Mouse (Mus musculus): Measurements from ENCODE around the gene Gfra1. TPM values are rescaled to one million over a fixed set of nuclear protein-coding genes. Genes with fewer than 3 reads are reported as not detected.

The Gfra1 gene
- polyA plus RNA-seq, 1 experiment from 2014 or later = not detected

DNA sequence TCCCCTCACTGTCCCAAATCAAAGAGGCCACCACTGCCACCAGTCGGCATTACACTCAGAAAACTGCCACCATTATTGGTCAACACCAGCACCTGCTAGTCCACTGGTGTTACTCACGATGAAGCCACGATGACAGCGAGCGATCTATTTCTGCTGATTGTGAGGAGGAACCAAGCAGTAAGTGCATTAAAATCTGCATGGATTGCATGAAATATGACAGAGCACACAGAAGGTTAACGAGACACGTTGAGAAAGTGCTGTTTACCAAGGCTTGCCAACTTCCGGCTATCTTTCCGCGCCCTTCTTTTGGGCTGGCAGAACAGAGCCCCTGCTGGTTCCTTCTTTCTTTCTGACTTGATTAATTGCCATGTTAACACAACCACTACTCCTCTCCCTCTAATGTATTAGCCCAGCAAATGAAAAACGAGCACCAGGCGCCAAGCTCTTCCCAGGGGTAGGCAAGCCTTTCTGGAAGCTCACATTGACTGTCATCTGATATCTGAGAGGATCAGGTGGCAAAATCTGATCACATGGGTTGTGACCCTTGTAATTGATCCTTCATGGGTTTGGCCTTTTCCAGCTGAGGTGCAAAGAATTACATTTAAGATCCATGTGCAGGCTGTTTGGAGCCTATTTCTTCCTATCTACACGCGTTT lies 146.0 kb downstream of the Gfra1 start:
- H3K4me3 ChIP-seq (ENCODE audit: inconsistent target) = no peak overlapping the region
- H3K36me3 ChIP-seq (ENCODE audit: inconsistent target) = no peaks in the 10 kb centered on the region
- no peaks in the 10 kb centered on the region for H3K79me2 ChIP-seq (ENCODE audit: inconsistent target)
- WGBS (ENCODE audit: missing documents) = 53% methylated on average over 14 of the region's 14 CpGs
- H3K27ac ChIP-seq = no peak overlapping the region

DNA sequence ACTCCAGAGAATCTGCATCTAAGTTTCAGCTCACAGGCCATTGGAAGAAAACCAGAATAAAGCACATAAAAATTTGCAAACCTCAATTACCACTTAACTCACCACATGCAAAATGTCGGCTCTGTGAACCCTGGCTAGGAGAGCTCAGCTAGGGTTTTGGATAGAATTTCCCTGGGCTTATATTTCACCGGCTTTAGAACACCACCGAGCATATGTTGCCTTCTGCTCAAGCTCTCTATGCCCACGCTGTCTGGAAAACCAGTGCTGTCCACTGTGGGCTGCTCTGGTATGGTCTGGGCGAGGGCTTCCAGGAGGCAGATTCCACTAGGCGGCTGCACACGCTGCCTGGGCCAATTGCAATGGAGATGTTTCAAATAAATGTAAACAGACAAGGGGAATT lies 154.6 kb downstream of the Gfra1 start:
- Histone ChIP-seq H3K79me2 (ENCODE audit: inconsistent target) (no peaks in the 10 kb centered on the region), H3K4me3 (ENCODE audit: inconsistent target) (no peak overlapping the region), H3K27ac (no peak overlapping the region), H3K36me3 (ENCODE audit: inconsistent target) (no peaks in the 10 kb centered on the region)
- 89% methylated on average over 7 of the region's 7 CpGs for WGBS (ENCODE audit: missing documents)

- Histone ChIP-seq H3K27ac (no peak overlapping the region), H3K4me3 (ENCODE audit: inconsistent target) (no peak overlapping the region), H3K79me2 (ENCODE audit: inconsistent target) (no peaks in the 10 kb centered on the region), H3K36me3 (ENCODE audit: inconsistent target) (no peaks in the 10 kb centered on the region)
- WGBS (ENCODE audit: missing documents) = 97% methylated on average over 2 of the region's 2 CpGs
These were observed 157.8 kb downstream of the Gfra1 start for GRCm38 (mm10) chr19:58297926-58298325.

- Histone ChIP-seq H3K4me3 (ENCODE audit: inconsistent target) (no peak overlapping the region), H3K36me3 (ENCODE audit: inconsistent target) (no peaks in the 10 kb centered on the region), H3K79me2 (ENCODE audit: inconsistent target) (no peaks in the 10 kb centered on the region), H3K27ac (no peak overlapping the region)
- 7% methylated on average over 7 of the region's 7 CpGs for WGBS (ENCODE audit: missing documents)
These were observed 158.9 kb downstream of the Gfra1 start for GRCm38 (mm10) chr19:58296842-58297190.

GRCm38 (mm10) chr19:58295986-58296841 lies 159.5 kb downstream of the Gfra1 start:
- Histone ChIP-seq H3K79me2 (ENCODE audit: inconsistent target) (no peaks in the 10 kb centered on the region), H3K36me3 (ENCODE audit: inconsistent target) (no peaks in the 10 kb centered on the region), H3K27ac (no peak overlapping the region), H3K4me3 (ENCODE audit: inconsistent target) (no peak overlapping the region)
- WGBS (ENCODE audit: missing documents) = 79% methylated on average over 14 of the region's 14 CpGs

DNA sequence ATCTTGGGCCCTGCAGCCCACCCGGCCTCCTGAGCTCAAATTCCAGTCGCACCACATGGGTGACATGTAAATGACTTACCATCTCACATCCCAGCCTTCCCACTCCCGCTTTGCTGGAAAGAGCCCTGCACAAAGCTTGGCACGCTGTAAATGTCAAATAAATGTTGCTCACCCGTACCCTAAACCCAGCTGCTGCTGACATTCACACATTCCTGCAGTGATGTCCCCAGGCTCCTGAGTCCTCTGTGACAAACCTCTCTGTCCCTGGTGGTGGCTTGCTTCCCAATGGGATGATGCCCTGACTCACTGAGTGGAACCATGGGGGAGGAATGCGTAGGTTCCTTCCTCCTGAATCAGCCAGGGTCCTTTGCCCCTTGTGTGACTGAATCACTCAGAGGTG lies 167.6 kb downstream of the Gfra1 start:
- no peak overlapping the region for H3K4me3 ChIP-seq (ENCODE audit: inconsistent target)
- 96% methylated on average over 6 of the region's 6 CpGs for WGBS (ENCODE audit: missing documents)
- no peak overlapping the region for H3K27ac ChIP-seq
- no peaks in the 10 kb centered on the region for H3K36me3 ChIP-seq (ENCODE audit: inconsistent target)
- no peaks in the 10 kb centered on the region for H3K79me2 ChIP-seq (ENCODE audit: inconsistent target)

- WGBS (ENCODE audit: missing documents) = 71% methylated on average over 9 of the region's 9 CpGs
- Histone ChIP-seq H3K79me2 (ENCODE audit: inconsistent target) (no peaks in the 10 kb centered on the region), H3K4me3 (ENCODE audit: inconsistent target) (no peak overlapping the region), H3K36me3 (ENCODE audit: inconsistent target) (no peaks in the 10 kb centered on the region), H3K27ac (no peak overlapping the region)
These were observed 180.4 kb downstream of the Gfra1 start for GRCm38 (mm10) chr19:58275281-58275680.

GRCm38 (mm10) chr19:58271815-58272214 lies 183.9 kb downstream of the Gfra1 start:
- H3K79me2 ChIP-seq (ENCODE audit: inconsistent target) = no peaks in the 10 kb centered on the region
- WGBS (ENCODE audit: missing documents) = 98% methylated on average over 8 of the region's 8 CpGs
- H3K27ac ChIP-seq = no peak overlapping the region
- H3K36me3 ChIP-seq (ENCODE audit: inconsistent target) = no peaks in the 10 kb centered on the region
- H3K4me3 ChIP-seq (ENCODE audit: inconsistent target) = no peak overlapping the region

DNA sequence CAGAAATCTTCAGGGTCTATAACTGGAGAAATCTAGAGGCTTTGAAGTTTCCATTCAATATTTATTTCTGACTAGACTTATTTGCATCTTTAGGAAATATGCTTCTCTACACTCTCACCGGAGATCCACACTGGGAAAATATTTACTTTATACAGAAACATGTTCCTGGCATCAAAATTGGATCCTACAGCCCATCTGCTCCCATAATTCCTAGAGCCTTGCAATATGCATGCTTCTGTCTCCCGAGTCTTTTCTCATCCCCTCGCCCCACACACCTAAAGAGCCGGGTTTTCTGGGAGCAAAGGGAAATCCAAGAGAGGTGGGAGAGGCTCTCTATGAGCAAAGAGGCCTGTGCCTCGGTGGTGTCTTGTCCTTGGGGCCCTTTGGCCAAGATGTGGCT lies 184.9 kb downstream of the Gfra1 start:
- 92% methylated on average over 5 of the region's 5 CpGs for WGBS (ENCODE audit: missing documents)
- H3K27ac ChIP-seq = no peak overlapping the region
- H3K4me3 ChIP-seq (ENCODE audit: inconsistent target) = no peak overlapping the region
- no peaks in the 10 kb centered on the region for H3K36me3 ChIP-seq (ENCODE audit: inconsistent target)
- H3K79me2 ChIP-seq (ENCODE audit: inconsistent target) = no peaks in the 10 kb centered on the region

GRCm38 (mm10) chr19:58268476-58268875 lies 187.2 kb downstream of the Gfra1 start:
- WGBS (ENCODE audit: missing documents) = 85% methylated on average over 4 of the region's 4 CpGs
- no peak overlapping the region for H3K27ac ChIP-seq
- H3K79me2 ChIP-seq (ENCODE audit: inconsistent target) = no peaks in the 10 kb centered on the region
- H3K4me3 ChIP-seq (ENCODE audit: inconsistent target) = no peak overlapping the region
- no peaks in the 10 kb centered on the region for H3K36me3 ChIP-seq (ENCODE audit: inconsistent target)

DNA sequence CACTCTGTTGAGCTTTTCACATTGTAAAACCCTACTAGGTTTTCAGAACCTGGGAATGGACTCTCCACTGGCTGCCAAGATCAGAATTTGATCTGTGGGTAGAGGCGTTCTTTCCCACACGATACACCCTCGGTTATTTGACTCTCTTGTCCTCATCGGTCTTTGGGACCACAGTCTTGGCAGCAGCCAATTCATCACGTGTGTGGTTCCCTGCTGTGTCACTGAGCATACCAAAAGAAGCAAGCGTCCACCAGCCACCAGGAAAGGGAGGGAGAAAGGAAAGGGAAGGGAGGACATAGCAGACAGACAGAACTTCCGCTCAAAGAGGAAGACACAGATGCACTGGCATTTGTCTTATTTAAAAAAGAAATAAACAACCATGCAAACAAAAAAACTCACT lies 189.1 kb downstream of the Gfra1 start:
- H3K79me2 ChIP-seq (ENCODE audit: inconsistent target) = no peaks in the 10 kb centered on the region
- H3K27ac ChIP-seq = no peak overlapping the region
- no peak overlapping the region for H3K4me3 ChIP-seq (ENCODE audit: inconsistent target)
- H3K36me3 ChIP-seq (ENCODE audit: inconsistent target) = no peaks in the 10 kb centered on the region
- WGBS (ENCODE audit: missing documents) = 32% methylated on average over 7 of the region's 7 CpGs

- 85% methylated on average over 8 of the region's 8 CpGs for WGBS (ENCODE audit: missing documents)
- Histone ChIP-seq H3K79me2 (ENCODE audit: inconsistent target) (no peaks in the 10 kb centered on the region), H3K27ac (no peak overlapping the region), H3K4me3 (ENCODE audit: inconsistent target) (no peak overlapping the region), H3K36me3 (ENCODE audit: inconsistent target) (no peaks in the 10 kb centered on the region)
These were observed 194.8 kb downstream of the Gfra1 start for GRCm38 (mm10) chr19:58260934-58261333.

DNA sequence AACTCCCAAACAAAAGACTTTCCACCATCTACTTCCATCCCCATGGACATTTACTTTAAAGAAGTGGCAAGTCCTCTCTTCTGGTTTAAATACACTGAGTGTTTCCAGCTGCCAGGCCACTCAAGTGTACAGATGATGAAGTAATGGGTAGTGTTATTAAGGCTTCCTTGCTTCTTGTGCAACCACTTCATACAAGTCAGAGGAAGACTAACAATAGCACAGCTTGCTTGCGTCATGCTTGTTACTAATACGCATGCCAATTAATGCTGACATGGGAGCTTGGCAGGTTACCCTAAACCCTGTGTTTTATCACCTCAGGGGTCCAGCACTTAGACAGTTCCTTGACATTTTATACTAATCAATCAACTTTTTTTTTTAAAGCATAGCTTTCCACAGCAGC lies 196.5 kb downstream of the Gfra1 start:
- Histone ChIP-seq H3K4me3 (ENCODE audit: inconsistent target) (no peak overlapping the region), H3K79me2 (ENCODE audit: inconsistent target) (no peaks in the 10 kb centered on the region), H3K36me3 (ENCODE audit: inconsistent target) (no peaks in the 10 kb centered on the region), H3K27ac (no peak overlapping the region)
- WGBS (ENCODE audit: missing documents) = 37% methylated on average over 2 of the region's 2 CpGs

- H3K4me3 ChIP-seq (ENCODE audit: inconsistent target) = no peak overlapping the region
- 92% methylated on average over 3 of the region's 3 CpGs for WGBS (ENCODE audit: missing documents)
- H3K79me2 ChIP-seq (ENCODE audit: inconsistent target) = no peaks in the 10 kb centered on the region
- H3K36me3 ChIP-seq (ENCODE audit: inconsistent target) = no peaks in the 10 kb centered on the region
- no peak overlapping the region for H3K27ac ChIP-seq
These were observed 199.2 kb downstream of the Gfra1 start for GRCm38 (mm10) chr19:58256485-58256884.

DNA sequence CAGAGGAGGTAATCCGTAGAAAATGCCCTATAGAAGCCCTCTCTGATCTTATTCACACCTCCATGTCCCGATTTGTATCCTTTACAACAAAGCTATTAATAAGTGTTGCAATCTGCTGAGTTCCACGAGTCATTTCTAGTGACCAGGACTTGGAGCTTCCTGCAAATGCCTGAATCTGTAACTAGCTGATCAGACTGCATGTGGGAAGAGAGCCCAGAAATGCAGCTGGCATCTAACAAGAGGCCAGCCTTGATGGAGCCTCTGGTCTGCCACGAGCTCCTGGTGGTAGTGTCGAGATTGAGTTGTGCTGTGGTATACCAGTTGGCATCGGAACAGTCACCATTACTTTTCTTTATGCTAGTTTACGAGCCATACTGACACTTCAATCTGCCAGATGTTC lies 200.3 kb downstream of the Gfra1 start:
- 80% methylated on average over 7 of the region's 7 CpGs for WGBS (ENCODE audit: missing documents)
- Histone ChIP-seq H3K4me3 (ENCODE audit: inconsistent target) (no peak overlapping the region), H3K27ac (no peak overlapping the region), H3K79me2 (ENCODE audit: inconsistent target) (no peaks in the 10 kb centered on the region), H3K36me3 (ENCODE audit: inconsistent target) (no peaks in the 10 kb centered on the region)
